Mouse (Mus musculus): ENCODE measurements around the gene Rasgrp1.

DNA sequence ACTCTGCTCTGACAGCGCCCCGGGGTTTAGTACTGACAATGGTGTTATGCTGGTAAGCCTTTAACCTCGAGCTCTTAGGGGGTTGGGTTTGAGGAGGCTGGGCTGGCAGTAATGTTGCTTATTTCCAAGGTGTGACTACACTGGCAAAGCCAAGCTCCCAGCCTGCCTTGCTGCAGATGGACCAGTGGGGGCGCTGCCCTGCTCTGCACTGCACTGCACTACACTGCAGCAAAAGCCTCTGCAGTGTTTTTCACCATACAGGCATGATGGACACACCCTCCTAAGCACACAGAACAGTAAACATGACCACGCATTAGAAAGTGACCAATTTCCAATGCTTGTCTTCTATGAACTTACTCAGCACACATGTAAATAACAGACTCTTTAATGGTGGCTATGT is 11.2 kb downstream of the Rasgrp1 start:
- TF ChIP-seq CTCF (conservative IDR thresholded peaks at IDR 0.05; ENCODE audit: low read length) (peak; percentile 63), POU5F1 (IDR thresholded peaks at IDR 0.05; ENCODE audit: borderline replicate concordance, low read length) (no peak), NANOG (IDR thresholded peaks at IDR 0.05; ENCODE audit: borderline replicate concordance, low read length) (no peak)
